Mouse (Mus musculus): ENCODE measurements around the gene Tagap1. TPM values are rescaled to one million over a fixed set of nuclear protein-coding genes. Genes with fewer than 3 reads are reported as not detected.
"Not testable (repeated sequence)": the region's sequence is repeated elsewhere in the genome, so short reads cannot be mapped to it uniquely, and the experiment has no call there.

Tagap1 gene
- polyA plus RNA-seq, 1 experiment: 68.4 TPM

GRCm38 (mm10) chr17:6960349-6960748 lies 607 bp downstream of the Tagap1 start:
- peak overlapping the region; percentile 85; the same call in 1 of the 2 replicates for H3K27ac ChIP-seq (ENCODE audit: control insufficient read depth, insufficient read depth, low read depth, low read length)
- peak overlapping the region; percentile 84; the same call in 1 of the 2 replicates for H3K4me3 ChIP-seq (ENCODE audit: control insufficient read depth, low read depth, low read length)

GRCm38 (mm10) chr17:6959543-6960259 lies 1.3 kb downstream of the Tagap1 start:
- H3K4me3 ChIP-seq (ENCODE audit: control insufficient read depth, low read depth, low read length): peak overlapping the region; percentile 41
- H3K27me3 ChIP-seq (ENCODE audit: control insufficient read depth, insufficient read depth, low read length); H3K27ac ChIP-seq (ENCODE audit: control insufficient read depth, insufficient read depth, low read depth, low read length); H3K36me3 ChIP-seq (ENCODE audit: control insufficient read depth, insufficient read depth, low read length); H3K4me1 ChIP-seq (ENCODE audit: control insufficient read depth, insufficient read depth, low read length): not testable (repeated sequence)

More at GRCm38 (mm10) chr17:6960349-6960748, 607 bp downstream of the Tagap1 start:
- H3K36me3 ChIP-seq (ENCODE audit: control insufficient read depth, insufficient read depth, low read length); H3K27me3 ChIP-seq (ENCODE audit: control insufficient read depth, insufficient read depth, low read length); H3K4me1 ChIP-seq (ENCODE audit: control insufficient read depth, insufficient read depth, low read length): not testable (repeated sequence)

DNA sequence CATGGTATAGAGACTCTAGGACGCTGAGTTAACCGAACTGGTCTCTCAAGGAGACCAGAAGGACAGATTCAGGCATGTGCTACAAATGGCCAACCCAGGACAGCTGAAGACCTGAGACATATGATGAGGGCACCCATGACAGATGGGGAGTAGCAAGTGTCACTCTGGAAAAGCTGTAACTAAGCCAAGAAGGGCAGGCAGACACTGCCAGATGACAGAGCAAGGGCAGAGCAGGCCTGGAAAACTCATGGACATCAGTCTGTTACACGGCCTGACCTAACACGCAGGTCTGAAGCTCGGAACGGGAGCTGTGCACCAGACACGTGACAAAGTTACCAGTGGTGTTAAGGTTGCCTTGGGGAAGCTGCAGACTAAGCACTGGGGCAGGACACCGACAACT lies 2.1 kb downstream of the Tagap1 start:
- H3K36me3 ChIP-seq (ENCODE audit: control insufficient read depth, insufficient read depth, low read length); H3K27ac ChIP-seq (ENCODE audit: control insufficient read depth, insufficient read depth, low read depth, low read length); H3K4me1 ChIP-seq (ENCODE audit: control insufficient read depth, insufficient read depth, low read length); H3K27me3 ChIP-seq (ENCODE audit: control insufficient read depth, insufficient read depth, low read length): not testable (repeated sequence)
- H3K4me3 ChIP-seq (ENCODE audit: control insufficient read depth, low read depth, low read length): peak overlapping the region; percentile 43; the same call in 1 of the 2 replicates

DNA sequence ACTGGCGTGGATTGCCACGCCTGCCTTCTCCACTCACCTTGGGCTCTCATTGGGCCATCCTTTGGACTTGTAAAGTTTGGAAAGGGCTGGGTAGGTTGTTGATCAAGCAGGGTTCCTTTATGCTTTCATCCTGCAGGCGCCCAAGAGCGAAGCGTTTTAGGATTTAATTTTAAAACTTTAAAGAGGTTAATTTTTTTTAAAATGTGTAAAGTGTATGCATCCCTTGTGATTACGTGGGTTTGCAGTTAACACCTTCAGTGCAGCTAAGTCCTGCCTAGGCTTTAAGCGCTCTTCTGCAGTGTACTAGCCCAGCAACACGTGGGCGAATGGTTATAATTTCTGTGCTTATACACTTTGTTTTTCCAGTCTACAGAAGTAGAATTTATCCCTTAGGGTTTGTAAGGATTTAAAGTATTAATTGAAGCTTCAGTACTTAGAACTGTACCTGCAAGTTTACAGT lies 12.2 kb downstream of the Tagap1 start:
- peak overlapping the region; percentile 98 for H3K27ac ChIP-seq (ENCODE audit: control insufficient read depth, insufficient read depth, low read depth, low read length)
- not testable (repeated sequence) for H3K27me3 ChIP-seq (ENCODE audit: control insufficient read depth, insufficient read depth, low read length); H3K36me3 ChIP-seq (ENCODE audit: control insufficient read depth, insufficient read depth, low read length); H3K4me1 ChIP-seq (ENCODE audit: control insufficient read depth, insufficient read depth, low read length)
- H3K4me3 ChIP-seq (ENCODE audit: control insufficient read depth, low read depth, low read length): peak overlapping the region; percentile 98

GRCm38 (mm10) chr17:6947984-6948768 lies 12.8 kb downstream of the Tagap1 start, which contains the start of gene Rsph3b:
Rsph3b (minus strand) TSS chr17:6948682.
- Histone ChIP-seq H3K4me3 (ENCODE audit: control insufficient read depth, low read depth, low read length) (peak within 1 kb of the TSS; percentile 98), H3K27ac (ENCODE audit: control insufficient read depth, insufficient read depth, low read depth, low read length) (peak within 1 kb of the TSS; percentile 98)
- peak; percentile 75 for TF ChIP-seq POLR2A (IDR thresholded peaks at IDR 0.05; ENCODE audit: control insufficient read depth, low read depth, low read length)
- H3K36me3 ChIP-seq (ENCODE audit: control insufficient read depth, insufficient read depth, low read length); H3K27me3 ChIP-seq (ENCODE audit: control insufficient read depth, insufficient read depth, low read length); H3K4me1 ChIP-seq (ENCODE audit: control insufficient read depth, insufficient read depth, low read length): not testable (repeated sequence)

GRCm38 (mm10) chr17:6947637-6947983 lies 13.3 kb downstream of the Tagap1 start:
- not testable (repeated sequence) for H3K27me3 ChIP-seq (ENCODE audit: control insufficient read depth, insufficient read depth, low read length); H3K4me1 ChIP-seq (ENCODE audit: control insufficient read depth, insufficient read depth, low read length); H3K36me3 ChIP-seq (ENCODE audit: control insufficient read depth, insufficient read depth, low read length)
- H3K4me3 ChIP-seq (ENCODE audit: control insufficient read depth, low read depth, low read length): peak overlapping the region; percentile 98
- peak overlapping the region; percentile 98 for H3K27ac ChIP-seq (ENCODE audit: control insufficient read depth, insufficient read depth, low read depth, low read length)

GRCm38 (mm10) chr17:6942560-6942959 lies 18.4 kb downstream of the Tagap1 start:
- H3K36me3 ChIP-seq (ENCODE audit: control insufficient read depth, insufficient read depth, low read length); H3K4me1 ChIP-seq (ENCODE audit: control insufficient read depth, insufficient read depth, low read length); H3K4me3 ChIP-seq (ENCODE audit: control insufficient read depth, low read depth, low read length); H3K27ac ChIP-seq (ENCODE audit: control insufficient read depth, insufficient read depth, low read depth, low read length); H3K27me3 ChIP-seq (ENCODE audit: control insufficient read depth, insufficient read depth, low read length): not testable (repeated sequence)

DNA sequence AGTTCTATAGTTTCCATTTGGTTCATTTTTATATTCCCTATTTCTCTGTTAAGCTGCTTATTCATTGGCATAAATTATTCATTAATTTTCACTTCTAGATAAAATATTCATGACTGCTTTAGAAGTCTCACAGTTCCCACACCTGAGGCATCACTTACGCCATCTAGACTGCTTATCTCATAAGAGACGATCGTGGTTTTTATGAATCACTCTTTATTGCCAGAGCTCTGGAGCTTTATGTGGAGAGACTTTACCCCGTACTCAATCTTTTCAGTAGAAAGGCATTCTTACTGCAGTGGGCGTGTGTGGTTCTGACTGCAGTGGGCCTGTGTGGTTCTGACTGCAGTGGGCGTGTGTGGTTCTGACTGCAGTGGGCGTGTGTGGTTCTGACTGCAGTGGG lies 29.3 kb downstream of the Tagap1 start:
- H3K4me3 ChIP-seq (ENCODE audit: control insufficient read depth, low read depth, low read length); H3K27me3 ChIP-seq (ENCODE audit: control insufficient read depth, insufficient read depth, low read length); H3K4me1 ChIP-seq (ENCODE audit: control insufficient read depth, insufficient read depth, low read length); H3K27ac ChIP-seq (ENCODE audit: control insufficient read depth, insufficient read depth, low read depth, low read length); H3K36me3 ChIP-seq (ENCODE audit: control insufficient read depth, insufficient read depth, low read length): not testable (repeated sequence)

GRCm38 (mm10) chr17:6920351-6920894 lies 40.5 kb downstream of the Tagap1 start:
- H3K27me3 ChIP-seq (ENCODE audit: control insufficient read depth, insufficient read depth, low read length); H3K4me1 ChIP-seq (ENCODE audit: control insufficient read depth, insufficient read depth, low read length): not testable (repeated sequence)

DNA sequence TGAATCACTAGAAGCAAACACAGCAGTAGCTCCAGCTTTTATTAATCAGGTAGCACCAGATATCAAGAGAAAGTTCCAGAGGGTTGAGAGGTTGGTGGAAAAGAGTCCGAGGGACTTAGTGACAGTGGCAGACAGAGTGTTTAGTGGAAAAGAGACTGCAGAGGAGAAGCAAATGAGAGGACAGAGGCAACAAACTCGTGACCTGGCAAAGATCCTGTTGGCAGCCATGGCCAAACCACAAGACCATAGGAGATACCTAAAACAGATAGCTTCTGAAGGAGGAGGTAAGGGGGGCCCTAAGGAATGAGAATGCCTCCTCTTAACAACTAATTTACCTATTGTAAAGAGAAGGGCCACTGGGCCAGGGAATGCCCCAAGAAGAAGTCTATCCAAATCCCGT lies 41.6 kb downstream of the Tagap1 start:
- not testable (repeated sequence) for H3K36me3 ChIP-seq (ENCODE audit: control insufficient read depth, insufficient read depth, low read length); H3K27ac ChIP-seq (ENCODE audit: control insufficient read depth, insufficient read depth, low read depth, low read length); H3K4me3 ChIP-seq (ENCODE audit: control insufficient read depth, low read depth, low read length); H3K27me3 ChIP-seq (ENCODE audit: control insufficient read depth, insufficient read depth, low read length); H3K4me1 ChIP-seq (ENCODE audit: control insufficient read depth, insufficient read depth, low read length)

More at GRCm38 (mm10) chr17:6920351-6920894, 40.5 kb downstream of the Tagap1 start:
- not testable (repeated sequence) for H3K4me3 ChIP-seq (ENCODE audit: control insufficient read depth, low read depth, low read length); H3K36me3 ChIP-seq (ENCODE audit: control insufficient read depth, insufficient read depth, low read length); H3K27ac ChIP-seq (ENCODE audit: control insufficient read depth, insufficient read depth, low read depth, low read length)

- not testable (repeated sequence) for H3K36me3 ChIP-seq (ENCODE audit: control insufficient read depth, insufficient read depth, low read length); H3K4me3 ChIP-seq (ENCODE audit: control insufficient read depth, low read depth, low read length); H3K4me1 ChIP-seq (ENCODE audit: control insufficient read depth, insufficient read depth, low read length); H3K27ac ChIP-seq (ENCODE audit: control insufficient read depth, insufficient read depth, low read depth, low read length); H3K27me3 ChIP-seq (ENCODE audit: control insufficient read depth, insufficient read depth, low read length)
Measured at GRCm38 (mm10) chr17:6915282-6915681, 45.7 kb downstream of the Tagap1 start.
